Mouse (Mus musculus) lung, embryonic 16.5 days (tissue): ENCODE data around the gene Rnf183. TPM values are rescaled to one million over a fixed set of nuclear protein-coding genes. Genes with fewer than 3 reads are reported as not detected.

Experiments
- ATAC-seq: fragments of 200-750 bp; cut with Nextera tagmentation; 2 replicates; pipeline ENCODE4 v1.8.0; 2017; ENCODE audit warnings: low read depth, mild to moderate bottlenecking, moderate library complexity
- H3K27ac ChIP-seq: fragments of 300-500 bp; sonication (generic); 2 replicates; pipeline ENCODE4 v1.5.1; 2014; ENCODE audit warnings: mild to moderate bottlenecking, control low read depth, low read length
- H3K27me3 ChIP-seq: fragments of 300-500 bp; sonication (generic); 2 replicates; pipeline ENCODE4 v1.6.1; 2014; ENCODE audit warnings: low read depth, low read length, mixed read lengths; ENCODE audit not compliant: control insufficient read depth, insufficient read depth
- H3K36me3 ChIP-seq: fragments of 300-500 bp; sonication (generic); 2 replicates; pipeline ENCODE4 v1.6.1; 2014; ENCODE audit warnings: low read length; ENCODE audit not compliant: control insufficient read depth, insufficient read depth
- H3K4me1 ChIP-seq: fragments of 300-500 bp; sonication (generic); replicated peaks from 2 replicates; pipeline ENCODE4 v1.6.1; 2014; ENCODE audit warnings: low read length, mixed read lengths; ENCODE audit not compliant: control insufficient read depth, insufficient read depth
- H3K4me2 ChIP-seq: fragments of 300-500 bp; sonication (generic); 2 replicates; pipeline ENCODE4 v1.6.1; 2014; ENCODE audit warnings: low read depth, low read length, control low read depth
- H3K4me3 ChIP-seq: fragments of 300-500 bp; sonication (generic); 2 replicates; pipeline ENCODE4 v1.5.1; 2014; ENCODE audit warnings: mild to moderate bottlenecking, low read length, control low read depth
- H3K9ac ChIP-seq: fragments of 300-500 bp; sonication (generic); 2 replicates; pipeline ENCODE4 v1.6.1; 2014; ENCODE audit warnings: low read length, control low read depth
- H3K9me3 ChIP-seq: fragments of 300-500 bp; sonication (generic); 2 replicates; pipeline ENCODE4 v1.6.1; 2016; ENCODE audit warnings: low read length; ENCODE audit not compliant: control insufficient read depth
- WGBS: fragments of 180-500 bp; shearing (Covaris S2); extraction: QIAGEN DNeasy Blood & Tissue Kit; methylation state at CpG from one replicate; pipeline ENCODE4 v1.1.7; 2014; 5-methylcytosine and 5-hydroxymethylcytosine counted together
- polyA plus RNA-seq: library from polyadenylated mRNA; unstranded; fragments of >200 nt; fragmentation: Nextera tagmentation; extraction: Ambion mirVana; gene quantifications from 2 replicates; pipeline ENCODE4 v1.2.1, GENCODE M21; 2015

Gene Rnf183
- polyA plus RNA-seq, 1 experiment from 2014 or later: 0.14 TPM

GRCm38 (mm10) chr4:62437256-62437778 is 2.3 kb upstream of the Rnf183 start:
- no peak for ATAC-seq
- H3K27ac ChIP-seq: no peak overlapping the region
- WGBS: 83% methylated on average over 3 of the region's 3 CpGs
- H3K27me3 ChIP-seq: no peaks in the 10 kb centered on the region
- H3K9ac ChIP-seq: no peak overlapping the region
- H3K4me3 ChIP-seq: no peak overlapping the region
- no peaks in the 10 kb centered on the region for H3K4me1 ChIP-seq
- H3K4me2 ChIP-seq: no peak overlapping the region
- no peaks in the 10 kb centered on the region for H3K9me3 ChIP-seq
- H3K36me3 ChIP-seq: no peaks in the 10 kb centered on the region

- no peak overlapping the region for H3K4me2 ChIP-seq
- ATAC-seq: no peak
- 69% methylated on average over 7 of the region's 7 CpGs for WGBS
Observed at GRCm38 (mm10) chr4:62433939-62434870, 847 bp downstream of the Rnf183 start.

GRCm38 (mm10) chr4:62431522-62431921 is 3.5 kb downstream of the Rnf183 start:
- H3K4me1 ChIP-seq: no peaks in the 10 kb centered on the region
- 67% methylated on average over 4 of the region's 4 CpGs for WGBS
- ATAC-seq: no peak
- no peak overlapping the region for H3K27ac ChIP-seq
- no peaks in the 10 kb centered on the region for H3K36me3 ChIP-seq
- no peak overlapping the region for H3K4me3 ChIP-seq
- H3K9ac ChIP-seq: no peak overlapping the region
- no peak overlapping the region for H3K4me2 ChIP-seq
- no peaks in the 10 kb centered on the region for H3K27me3 ChIP-seq
- no peaks in the 10 kb centered on the region for H3K9me3 ChIP-seq

More at GRCm38 (mm10) chr4:62433939-62434870, 847 bp downstream of the Rnf183 start:
- Histone ChIP-seq H3K4me1 (no peaks in the 10 kb centered on the region), H3K36me3 (no peaks in the 10 kb centered on the region), H3K4me3 (no peak overlapping the region), H3K27me3 (no peaks in the 10 kb centered on the region), H3K27ac (no peak overlapping the region), H3K9me3 (no peaks in the 10 kb centered on the region), H3K9ac (no peak overlapping the region)

- Histone ChIP-seq H3K9ac (no peak overlapping the region), H3K9me3 (no peaks in the 10 kb centered on the region), H3K4me2 (no peak overlapping the region), H3K27ac (no peak overlapping the region), H3K36me3 (peaks cover 2% of the 10 kb centered on the region; the same call in 1 of the 2 replicates), H3K27me3 (no peaks in the 10 kb centered on the region), H3K4me1 (no peaks in the 10 kb centered on the region), H3K4me3 (no peak overlapping the region)
- ATAC-seq: no peak
Observed at GRCm38 (mm10) chr4:62430678-62431077, 4.4 kb downstream of the Rnf183 start.

- Histone ChIP-seq H3K36me3 (peaks cover 11% of the 10 kb centered on the region), H3K4me1 (no peaks in the 10 kb centered on the region), H3K27ac (no peak overlapping the region), H3K9me3 (no peaks in the 10 kb centered on the region), H3K27me3 (no peaks in the 10 kb centered on the region), H3K4me3 (no peak overlapping the region), H3K9ac (no peak overlapping the region), H3K4me2 (no peak overlapping the region)
- 77% methylated on average over 9 of the region's 9 CpGs for WGBS
- ATAC-seq: no peak
Observed at GRCm38 (mm10) chr4:62429616-62430015, 5.4 kb downstream of the Rnf183 start.

- peaks cover 22% of the 10 kb centered on the region for H3K36me3 ChIP-seq
- ATAC-seq: peak; percentile 41; the same call in 1 of the 2 replicates
- H3K4me3 ChIP-seq: no peak overlapping the region
- 56% methylated on average over 17 of the region's 17 CpGs for WGBS
- no peaks in the 10 kb centered on the region for H3K9me3 ChIP-seq
- no peak overlapping the region for H3K9ac ChIP-seq
- no peak overlapping the region for H3K27ac ChIP-seq
- H3K4me1 ChIP-seq: no peaks in the 10 kb centered on the region
- H3K4me2 ChIP-seq: no peak overlapping the region
- H3K27me3 ChIP-seq: no peaks in the 10 kb centered on the region
Observed at GRCm38 (mm10) chr4:62427978-62428758, 6.9 kb downstream of the Rnf183 start.

- Histone ChIP-seq H3K4me1 (no peaks in the 10 kb centered on the region), H3K27ac (no peak overlapping the region), H3K9ac (no peak overlapping the region), H3K4me2 (no peak overlapping the region), H3K27me3 (no peaks in the 10 kb centered on the region), H3K9me3 (no peaks in the 10 kb centered on the region), H3K4me3 (no peak overlapping the region), H3K36me3 (peaks cover 35% of the 10 kb centered on the region)
- WGBS: 90% methylated on average over 4 of the region's 4 CpGs
- ATAC-seq: no peak
Observed at GRCm38 (mm10) chr4:62425891-62426290, 9.2 kb downstream of the Rnf183 start.

GRCm38 (mm10) chr4:62419091-62419490 is 16.0 kb downstream of the Rnf183 start:
- H3K4me3 ChIP-seq: no peak overlapping the region
- H3K4me1 ChIP-seq: no peaks in the 10 kb centered on the region
- no peak overlapping the region for H3K9ac ChIP-seq
- H3K4me2 ChIP-seq: no peak overlapping the region
- H3K27me3 ChIP-seq: no peaks in the 10 kb centered on the region
- no peak for ATAC-seq
- WGBS: 92% methylated on average over 6 of the region's 6 CpGs
- no peaks in the 10 kb centered on the region for H3K9me3 ChIP-seq
- H3K36me3 ChIP-seq: peaks cover 79% of the 10 kb centered on the region
- H3K27ac ChIP-seq: no peak overlapping the region

GRCm38 (mm10) chr4:62418448-62418847 is 16.6 kb downstream of the Rnf183 start:
- H3K36me3 ChIP-seq: peaks cover 74% of the 10 kb centered on the region
- no peak overlapping the region for H3K4me2 ChIP-seq
- H3K27ac ChIP-seq: no peak overlapping the region
- H3K9ac ChIP-seq: no peak overlapping the region
- H3K9me3 ChIP-seq: no peaks in the 10 kb centered on the region
- no peaks in the 10 kb centered on the region for H3K27me3 ChIP-seq
- no peak overlapping the region for H3K4me3 ChIP-seq
- no peaks in the 10 kb centered on the region for H3K4me1 ChIP-seq
- WGBS: 90% methylated on average over 8 of the region's 8 CpGs
- no peak for ATAC-seq
